12 mouse cellular contexts compared by ENCODE assay signal in genomic region chr11:46290988-46291405, GRCm38 (mm10). TPM values are rescaled to one million over a fixed set of nuclear protein-coding genes. Genes with fewer than 3 reads are reported as not detected.
DNase-seq lines count a peak whose midpoint lies in the region; ATAC-seq lines count a peak whose summit lies in the region.
"Had no signal": no experiment of that assay in that cellular context is flagged by ENCODE, and none has a peak within 500 bp of the region (broad histone marks: within the 10 kb centered on the region; RNA-seq: fewer than 3 reads in every experiment).

No protein-coding gene starts in this region.

- H3K4me1 ChIP-seq in intestine, embryonic 14.5 days (replicated peaks; ENCODE audit: control insufficient read depth, insufficient read depth, low read length) = no peaks in the 10 kb centered on the region
- no peaks in the 10 kb centered on the region for H3K4me1 ChIP-seq in intestine, embryonic 15.5 days (replicated peaks)
- peaks cover 13% of the 10 kb centered on the region for H3K4me1 ChIP-seq in embryonic facial prominence, embryonic 10.5 days
- no peaks in the 10 kb centered on the region; the same call in 1 of the 2 replicates for H3K4me1 ChIP-seq in kidney, embryonic 14.5 days (ENCODE audit: control insufficient read depth, insufficient read depth, low read length)
- H3K4me1 ChIP-seq in neural tube, embryonic 12.5 days = peaks cover 11% of the 10 kb centered on the region

- no peaks in the 10 kb centered on the region for H3K27me3 ChIP-seq in intestine, embryonic 14.5 days (replicated peaks; ENCODE audit: control insufficient read depth, insufficient read depth, low read length)
- no peaks in the 10 kb centered on the region for H3K27me3 ChIP-seq in intestine, embryonic 15.5 days (replicated peaks)
- no peaks in the 10 kb centered on the region for H3K27me3 ChIP-seq in embryonic facial prominence, embryonic 10.5 days (replicated peaks; ENCODE audit: low read depth, poor library complexity, severe bottlenecking)
- no peaks in the 10 kb centered on the region for H3K27me3 ChIP-seq in kidney, embryonic 14.5 days (ENCODE audit: control insufficient read depth, insufficient read depth, low read length)
- H3K27me3 ChIP-seq in neural tube, embryonic 12.5 days (replicated peaks) = no peaks in the 10 kb centered on the region
- H3K27me3 ChIP-seq: CH12.LX; stomach, embryonic 15.5 days had no signal

- no peak overlapping the region for H3K27ac ChIP-seq in intestine, embryonic 14.5 days (ENCODE audit: low read depth)
- H3K27ac ChIP-seq in intestine, embryonic 15.5 days = no peak overlapping the region
- H3K27ac ChIP-seq in embryonic facial prominence, embryonic 10.5 days (replicated peaks) = no peak overlapping the region
- no peak overlapping the region for H3K27ac ChIP-seq in kidney, embryonic 14.5 days (ENCODE audit: low read depth, low read length)
- no peak overlapping the region for H3K27ac ChIP-seq in neural tube, embryonic 12.5 days
- H3K27ac ChIP-seq: stomach, embryonic 15.5 days had no signal

- H3K36me3 ChIP-seq in intestine, embryonic 14.5 days (ENCODE audit: control insufficient read depth, insufficient read depth, low read length) = peaks cover 5% of the 10 kb centered on the region; the same call in 1 of the 2 replicates
- no peaks in the 10 kb centered on the region for H3K36me3 ChIP-seq in intestine, embryonic 15.5 days
- peaks cover 11% of the 10 kb centered on the region; the same call in 1 of the 2 replicates for H3K36me3 ChIP-seq in embryonic facial prominence, embryonic 10.5 days (replicated peaks)
- no peaks in the 10 kb centered on the region for H3K36me3 ChIP-seq in kidney, embryonic 14.5 days (ENCODE audit: control insufficient read depth, insufficient read depth, low read length)
- H3K36me3 ChIP-seq in neural tube, embryonic 12.5 days = peaks cover 23% of the 10 kb centered on the region
- H3K36me3 ChIP-seq: stomach, embryonic 15.5 days had no signal

- H3K4me3 ChIP-seq in intestine, embryonic 14.5 days (ENCODE audit: low read depth, low read length) = no peak overlapping the region
- no peak overlapping the region for H3K4me3 ChIP-seq in intestine, embryonic 15.5 days (replicated peaks)
- H3K4me3 ChIP-seq in embryonic facial prominence, embryonic 10.5 days = no peak overlapping the region
- no peak overlapping the region for H3K4me3 ChIP-seq in kidney, embryonic 14.5 days (ENCODE audit: low read length)
- no peak overlapping the region for H3K4me3 ChIP-seq in neural tube, embryonic 12.5 days
- H3K4me3 ChIP-seq: stomach, embryonic 15.5 days had no signal

- DNase-seq in intestine, embryonic 14.5 days (ENCODE audit: low spot score) = no peak
- DNase-seq in embryonic facial prominence, embryonic 10.5 days (ENCODE audit: low spot score) = peak; percentile 49
- DNase-seq in right cerebral cortex, postnatal 25 days = no peak
- DNase-seq in frontal cortex, postnatal 10 days (ENCODE audit: low spot score in 2 of 2) = no peak
- no peak for DNase-seq in B cell, adult 2 months
- DNase-seq: gastrocnemius, postnatal 14 days had no signal

- no peak overlapping the region for H3K9ac ChIP-seq in intestine, embryonic 14.5 days (ENCODE audit: low read length)
- H3K9ac ChIP-seq in intestine, embryonic 15.5 days = no peak overlapping the region
- no peak overlapping the region for H3K9ac ChIP-seq in kidney, embryonic 14.5 days (ENCODE audit: low read depth, low read length)
- H3K9ac ChIP-seq in neural tube, embryonic 12.5 days = no peak overlapping the region
- H3K9ac ChIP-seq: stomach, embryonic 15.5 days had no signal

- 32% methylated on average over 10 of the region's 10 CpGs for WGBS in intestine, embryonic 14.5 days
- WGBS in intestine, embryonic 15.5 days = 37% methylated on average over 10 of the region's 10 CpGs
- 25% methylated on average over 10 of the region's 10 CpGs for WGBS in embryonic facial prominence, embryonic 10.5 days
- 19% methylated on average over 10 of the region's 10 CpGs for WGBS in kidney, embryonic 14.5 days
- WGBS in neural tube, embryonic 12.5 days = 44% methylated on average over 10 of the region's 10 CpGs

- no peak overlapping the region for H3K4me2 ChIP-seq in intestine, embryonic 14.5 days (ENCODE audit: low read length)
- no peak overlapping the region for H3K4me2 ChIP-seq in intestine, embryonic 15.5 days (replicated peaks)
- H3K4me2 ChIP-seq in kidney, embryonic 14.5 days (replicated peaks; ENCODE audit: low read depth, low read length) = no peak overlapping the region
- no peak overlapping the region for H3K4me2 ChIP-seq in neural tube, embryonic 12.5 days (replicated peaks)
- H3K4me2 ChIP-seq: stomach, embryonic 15.5 days had no signal

- H3K9me3 ChIP-seq in intestine, embryonic 14.5 days (ENCODE audit: control insufficient read depth, low read length) = no peaks in the 10 kb centered on the region
- H3K9me3 ChIP-seq in intestine, embryonic 15.5 days = no peaks in the 10 kb centered on the region
- H3K9me3 ChIP-seq in embryonic facial prominence, embryonic 10.5 days = no peaks in the 10 kb centered on the region
- no peaks in the 10 kb centered on the region for H3K9me3 ChIP-seq in kidney, embryonic 14.5 days (ENCODE audit: control insufficient read depth, low read length)
- H3K9me3 ChIP-seq in neural tube, embryonic 12.5 days = no peaks in the 10 kb centered on the region
- H3K9me3 ChIP-seq: stomach, embryonic 15.5 days had no signal

- 0 out of 2 replicates have a peak, but pooled peaks have one; percentile 50 for ATAC-seq in intestine, embryonic 14.5 days (replicated peaks; ENCODE audit: low FRiP score, low TSS enrichment, low read depth)
- no peak for ATAC-seq in intestine, embryonic 15.5 days
- peak; percentile 50; the same call in 1 of the 2 replicates for ATAC-seq in kidney, embryonic 14.5 days (ENCODE audit: low FRiP score, low TSS enrichment)
- peak; percentile 45 for ATAC-seq in neural tube, embryonic 12.5 days (ENCODE audit: low FRiP score, low read depth)
- ATAC-seq: intestine, postnatal 0 days had no signal

RNA-seq across cellular contexts. Expression of gene Cyfip2, which starts 21.7 kb away (rescaled TPM):
- polyA plus RNA-seq in intestine, embryonic 14.5 days (2014; fragmentation: Nextera tagmentation; extraction: Ambion mirVana) = 13.4 and 15.0 TPM in 2 replicates
- polyA plus RNA-seq in intestine, embryonic 15.5 days (2015; fragmentation: Nextera tagmentation; extraction: Ambion mirVana) = 7.5 and 7.8 TPM in 2 replicates
- polyA plus RNA-seq in embryonic facial prominence, embryonic 10.5 days (2016; fragmentation: Nextera tagmentation; extraction: Ambion mirVana) = 17.4 and 18.3 TPM in 2 replicates
- polyA plus RNA-seq in kidney, embryonic 14.5 days (2014; fragmentation: Nextera tagmentation; extraction: Ambion mirVana) = 9.4 and 19.2 TPM in 2 replicates
- 76.2 and 83.5 TPM in 2 replicates for polyA plus RNA-seq in neural tube, embryonic 12.5 days (2016; fragmentation: Nextera tagmentation; extraction: Ambion mirVana)

RNA-seq across cellular contexts. Expression of gene Fndc9, which starts 55.7 kb away (rescaled TPM):
- 0.09 and 0.38 TPM in 2 replicates for polyA plus RNA-seq in intestine, embryonic 14.5 days (2014; fragmentation: Nextera tagmentation; extraction: Ambion mirVana)
- 0.16 TPM in 1 of 2 replicates, not detected in the other for polyA plus RNA-seq in intestine, embryonic 15.5 days (2015; fragmentation: Nextera tagmentation; extraction: Ambion mirVana)
- polyA plus RNA-seq in embryonic facial prominence, embryonic 10.5 days (2016; fragmentation: Nextera tagmentation; extraction: Ambion mirVana) = 0.26 and 0.29 TPM in 2 replicates
- 0.11 TPM in 1 of 2 replicates, not detected in the other for polyA plus RNA-seq in kidney, embryonic 14.5 days (2014; fragmentation: Nextera tagmentation; extraction: Ambion mirVana)
- 0.78 and 0.80 TPM in 2 replicates for polyA plus RNA-seq in neural tube, embryonic 12.5 days (2016; fragmentation: Nextera tagmentation; extraction: Ambion mirVana)
